Mouse (Mus musculus) right cerebral cortex, postnatal 4 days (tissue): ENCODE results near the gene Cd4.

ENCODE experiments used
- DNase-seq: peaks from one replicate; pipeline ENCODE4 v3.0.0-alpha.2; 2022

Gene Cd4

GRCm38 (mm10) chr6:124883351-124883750 lies 4.7 kb downstream of the Cd4 start:
- DNase-seq: no peak

DNA sequence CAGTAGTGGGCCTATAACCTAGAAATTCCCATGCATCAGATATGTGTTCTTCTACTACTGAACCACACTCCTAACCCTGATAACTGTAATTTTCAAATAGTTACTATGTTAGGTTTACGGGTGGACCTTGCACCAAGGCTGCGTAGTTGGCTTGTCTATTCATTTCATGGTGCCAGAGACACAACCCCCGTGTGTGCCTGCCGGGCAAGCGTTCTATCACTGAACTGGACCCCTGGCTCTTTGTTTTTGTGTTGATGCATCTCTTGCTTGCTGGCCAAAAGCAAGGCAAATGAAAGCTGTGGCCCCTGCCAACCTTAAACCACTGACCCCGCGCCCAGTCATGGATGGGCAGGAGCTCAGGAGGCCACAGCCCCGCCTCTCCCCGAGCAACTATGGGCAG lies 6.2 kb downstream of the Cd4 start:
- no peak for DNase-seq

DNA sequence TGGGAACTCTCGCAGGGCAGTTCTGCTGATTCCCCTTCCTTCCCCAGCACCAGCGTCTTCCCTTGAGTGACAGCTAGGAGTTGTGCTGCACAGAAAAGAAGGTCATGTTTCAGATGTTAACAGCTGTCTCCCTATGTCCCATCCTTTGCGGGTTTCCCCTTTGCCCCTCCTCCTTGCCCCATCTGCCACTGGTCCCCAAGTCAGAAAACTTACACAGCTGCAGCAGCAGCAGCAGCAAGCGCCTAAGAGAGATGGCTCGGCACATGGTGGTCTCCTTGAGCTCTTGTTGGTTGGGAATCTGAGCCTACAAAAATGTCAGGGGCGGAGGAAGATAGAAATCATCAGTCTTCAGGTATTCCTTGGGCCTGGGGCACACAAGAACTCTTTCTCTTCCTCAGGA lies 8.6 kb downstream of the Cd4 start:
- no peak for DNase-seq

GRCm38 (mm10) chr6:124874348-124874747 lies 13.7 kb downstream of the Cd4 start:
- no peak for DNase-seq

- DNase-seq: no peak
Observed at GRCm38 (mm10) chr6:124866560-124866959, 21.5 kb downstream of the Cd4 start.

- no peak for DNase-seq
Observed at GRCm38 (mm10) chr6:124865766-124866362, 22.2 kb downstream of the Cd4 start.

DNA sequence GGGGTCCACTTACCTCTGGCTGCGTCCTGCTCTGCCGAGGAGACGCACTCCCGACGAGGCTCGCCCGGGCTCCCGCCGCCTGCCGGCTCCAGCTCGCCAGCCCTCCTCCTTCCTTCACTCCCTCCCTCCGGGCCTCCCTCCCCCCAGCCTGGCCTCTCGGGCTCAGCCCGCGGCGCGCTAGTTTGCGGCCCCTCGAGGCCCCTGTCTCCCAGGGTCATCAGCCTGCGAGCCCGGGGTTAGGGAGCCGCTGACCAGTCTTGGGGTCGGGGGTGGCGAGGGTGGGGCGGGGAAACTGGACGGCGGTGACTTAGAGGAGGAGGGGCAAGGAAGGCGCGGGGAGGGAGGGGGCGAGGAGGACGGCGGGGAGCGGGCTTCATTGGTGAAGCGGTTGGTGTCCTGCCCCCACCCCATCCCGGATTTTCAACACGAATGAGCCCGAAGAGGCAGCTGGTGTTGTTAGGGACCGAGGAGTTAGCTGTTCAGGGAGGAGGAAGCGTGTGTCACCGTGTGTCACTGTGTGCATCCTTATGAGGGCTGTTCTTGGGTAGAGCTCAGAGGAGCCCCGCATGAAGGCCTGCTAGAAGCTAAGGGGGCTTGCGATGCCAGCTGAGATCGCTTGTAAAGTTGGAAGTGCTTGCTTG lies 24.2 kb downstream of the Cd4 start, which contains the start of gene Gpr162:
TSS of gene Gpr162 (minus strand) at position 326 of the 641 bp plus-strand sequence.
- DNase-seq: peak; percentile 78

- DNase-seq: peak; percentile 29
Observed at GRCm38 (mm10) chr6:124863125-124863657, 24.8 kb downstream of the Cd4 start.

DNA sequence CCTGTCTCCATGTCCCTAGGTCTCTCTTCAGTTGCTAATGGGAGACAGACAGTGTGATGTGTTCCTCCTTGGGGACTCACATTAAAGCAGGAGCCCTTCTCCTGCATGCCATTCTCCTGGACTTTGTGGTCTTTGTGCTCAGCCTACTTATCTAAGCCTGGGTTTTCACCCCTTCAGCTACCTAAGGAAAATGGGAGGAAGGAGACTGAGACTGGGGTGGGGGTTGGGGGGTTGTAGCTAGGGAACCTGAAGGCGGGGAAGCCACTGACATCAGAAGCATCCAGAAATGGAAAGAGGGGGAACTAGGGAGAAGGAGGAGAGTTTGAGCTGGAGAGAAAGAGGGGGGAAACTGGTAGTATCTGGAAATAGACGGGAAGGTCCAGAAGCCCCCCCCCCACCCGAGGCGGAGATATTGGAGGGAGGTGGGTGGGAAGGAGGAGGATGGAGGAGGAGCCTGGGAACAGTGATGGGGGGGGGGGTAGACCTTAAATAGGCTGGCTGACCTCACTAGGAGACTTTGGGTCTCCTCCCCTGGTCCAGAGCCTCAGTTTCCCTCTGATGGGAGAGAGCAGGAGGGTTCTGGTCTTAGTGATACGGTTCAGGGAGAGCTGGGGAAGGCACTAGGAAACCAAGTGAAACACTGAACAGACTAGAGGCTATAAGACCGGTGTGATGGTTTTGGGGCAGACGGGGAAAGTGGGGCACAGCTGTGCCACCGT lies 25.5 kb downstream of the Cd4 start:
- peak; percentile 33 for DNase-seq

DNA sequence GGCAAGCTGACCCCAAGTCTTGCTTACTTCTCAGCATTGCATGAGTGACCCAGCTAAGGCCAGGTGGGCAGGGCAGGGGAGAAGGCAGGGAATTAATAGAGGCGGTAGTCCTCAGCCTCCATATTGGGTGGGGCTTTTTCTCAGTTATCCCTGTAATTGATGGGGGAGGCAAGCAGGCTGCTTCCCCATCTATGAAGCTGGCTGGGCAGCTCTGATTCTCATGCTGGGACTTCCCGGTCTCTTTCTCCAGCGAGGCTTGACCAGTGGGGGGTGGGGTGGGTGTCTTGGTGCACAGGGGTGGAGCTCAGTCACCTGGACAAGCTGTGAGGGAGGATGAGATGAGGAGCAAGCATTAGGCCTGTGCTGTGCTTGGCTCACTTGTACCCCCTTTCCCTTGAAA lies 26.2 kb downstream of the Cd4 start:
- no peak for DNase-seq

DNA sequence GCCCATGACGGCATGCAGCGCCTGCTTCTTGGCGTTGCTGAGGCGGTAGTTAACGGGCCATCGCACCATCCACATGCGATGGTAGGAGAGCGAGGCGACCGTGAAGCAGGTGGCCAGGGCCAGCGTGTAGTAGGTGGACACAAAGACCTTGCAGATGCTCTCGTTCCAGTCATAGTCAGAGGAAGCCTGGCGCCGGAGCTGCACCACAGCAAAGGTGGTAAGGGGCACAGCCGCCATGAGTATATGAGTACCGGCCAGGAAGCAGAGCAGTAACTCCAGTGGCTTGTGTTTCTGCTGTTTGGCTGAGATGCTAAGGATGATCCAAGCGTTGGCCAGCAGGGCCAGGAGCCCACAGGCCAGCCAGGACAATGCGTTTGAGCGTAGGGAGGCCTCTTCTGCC lies 26.8 kb downstream of the Cd4 start:
- DNase-seq: no peak

DNA sequence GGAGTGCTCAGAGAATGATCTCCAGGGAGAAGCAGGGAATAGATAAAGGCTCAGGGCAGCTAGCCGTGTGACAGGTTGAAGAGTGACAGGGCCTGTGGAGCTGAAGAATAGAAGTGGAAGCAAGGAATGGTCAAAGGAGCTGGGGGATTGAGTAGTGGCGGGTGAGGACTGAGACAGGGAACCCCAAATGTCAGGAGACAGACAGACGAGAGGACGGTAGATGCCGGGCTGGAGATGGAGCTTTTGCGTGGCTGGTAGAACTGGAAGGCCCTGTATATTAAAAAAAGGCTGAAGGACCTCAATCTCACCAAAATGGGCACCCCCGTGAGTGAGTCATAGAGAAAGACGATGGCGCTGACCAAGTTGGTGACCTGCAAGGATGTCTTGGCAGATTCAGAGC lies 27.5 kb downstream of the Cd4 start:
- no peak for DNase-seq

GRCm38 (mm10) chr6:124859725-124860124 lies 28.3 kb downstream of the Cd4 start:
- DNase-seq: peak; percentile 94

DNA sequence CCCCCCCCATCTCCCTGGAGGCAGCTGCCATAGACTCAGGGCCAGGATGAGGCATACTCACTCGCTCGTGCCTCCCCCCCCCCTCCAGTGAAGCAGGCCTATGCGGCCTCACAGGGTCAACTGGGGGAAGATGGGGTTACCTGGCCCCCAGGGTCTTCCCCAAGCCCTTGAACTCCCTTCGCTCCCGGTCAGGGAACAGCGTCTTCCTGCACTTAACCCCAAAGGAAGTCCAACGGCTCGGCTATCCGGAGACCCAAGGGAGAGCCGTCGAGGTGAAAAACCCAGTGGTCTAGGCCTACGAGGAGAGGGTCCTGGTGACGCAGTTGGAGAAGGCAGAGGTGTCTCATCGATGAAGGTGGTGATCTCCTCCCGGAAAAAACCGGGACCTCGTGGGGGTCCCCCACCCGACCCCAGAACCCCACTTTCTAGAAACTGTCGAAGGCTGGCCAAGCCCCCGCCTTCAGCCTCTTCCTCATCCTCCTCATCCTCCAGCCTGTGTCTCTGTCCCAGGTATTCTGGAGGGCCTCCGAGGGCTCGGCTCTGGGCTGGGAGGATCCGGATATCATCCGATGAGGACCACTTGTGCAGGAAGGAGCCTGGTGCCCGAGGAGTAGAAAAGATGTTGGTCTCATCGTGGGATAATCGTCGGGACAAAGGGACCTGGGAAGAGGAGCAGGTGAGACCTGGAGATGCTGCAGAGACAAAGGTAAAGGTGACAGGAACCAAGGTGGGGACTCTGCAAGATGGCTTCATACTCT lies 29.3 kb downstream of the Cd4 start:
- no peak for DNase-seq

DNA sequence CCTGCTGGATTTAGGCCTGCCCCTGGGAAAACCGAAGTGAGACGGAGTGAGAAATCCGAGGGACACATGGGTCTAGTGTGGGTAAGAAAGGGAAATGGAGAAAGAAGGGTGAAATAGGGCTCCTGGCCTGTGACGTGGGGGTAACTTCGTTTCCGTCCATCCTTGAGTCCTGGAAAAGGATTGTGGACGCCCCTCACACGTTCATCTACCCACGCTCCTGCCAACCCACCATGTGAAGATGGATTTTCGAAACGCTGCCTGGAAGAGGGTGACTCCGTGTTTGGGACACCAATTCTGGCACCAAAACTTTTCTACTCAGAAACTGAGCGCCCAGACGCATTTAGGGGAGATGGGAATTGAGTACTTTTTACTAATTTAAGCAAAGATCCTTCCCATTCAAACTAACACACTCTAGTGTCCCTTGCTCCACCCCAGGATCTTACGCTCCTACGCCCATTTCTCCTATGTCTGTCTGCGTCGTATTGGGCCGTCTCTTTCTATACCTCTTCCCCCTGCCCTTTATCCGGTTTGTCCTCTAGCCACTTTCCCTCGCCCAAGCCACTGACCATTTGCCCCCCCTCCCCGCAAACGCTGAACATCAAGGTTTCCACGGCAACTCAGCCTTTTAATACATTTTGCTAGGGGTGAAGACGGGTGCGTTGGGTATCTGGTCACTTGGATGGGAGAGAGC lies 30.0 kb downstream of the Cd4 start:
- DNase-seq: no peak

- peak; percentile 83 for DNase-seq
Observed at GRCm38 (mm10) chr6:124856916-124857839, 30.8 kb downstream of the Cd4 start, which contains the start of gene P3h3. Gene P3h3, minus strand, starts transcription at chr6:124857752.

DNA sequence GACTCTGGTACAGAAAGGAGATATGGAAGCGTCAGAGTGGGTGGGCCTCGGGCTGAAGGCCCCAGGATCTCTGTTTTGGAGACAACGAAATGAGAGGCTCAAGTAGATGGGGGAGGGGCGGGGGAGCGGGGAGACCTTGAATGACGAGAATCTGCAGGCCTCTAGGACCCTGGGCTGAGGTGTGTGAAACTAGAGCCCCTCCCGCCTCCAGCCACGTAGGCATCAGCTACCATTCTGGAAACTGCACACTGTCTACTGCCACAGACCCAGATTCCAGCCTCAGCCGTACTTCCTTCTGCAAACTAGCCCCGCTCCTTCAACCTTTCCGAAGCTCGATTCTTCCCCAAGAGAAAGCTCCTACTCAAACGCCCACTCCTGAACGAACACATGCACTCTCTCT lies 31.7 kb downstream of the Cd4 start:
- peak; percentile 70 for DNase-seq

- no peak for DNase-seq
Observed at GRCm38 (mm10) chr6:124854647-124855046, 33.4 kb downstream of the Cd4 start.

- DNase-seq: no peak
Observed at GRCm38 (mm10) chr6:124850535-124850934, 37.5 kb downstream of the Cd4 start.

GRCm38 (mm10) chr6:124847305-124847704 lies 40.7 kb downstream of the Cd4 start:
- peak; percentile 98 for DNase-seq
